Mouse (Mus musculus) kidney, embryonic 15.5 days (tissue): ENCODE measurements around the gene Usp40. TPM values are rescaled to one million over a fixed set of nuclear protein-coding genes. Genes with fewer than 3 reads are reported as not detected.
"Not testable (repeated sequence)": the region's sequence is repeated elsewhere in the genome, so short reads cannot be mapped to it uniquely, and the experiment has no call there.

Experiments
- ATAC-seq: fragments of 200-750 bp; cut with Nextera tagmentation; replicated peaks from 2 replicates; pipeline ENCODE4 v1.8.0; 2017; ENCODE audit warnings: moderate TSS enrichment; ENCODE audit not compliant: low FRiP score
- H3K27ac ChIP-seq: fragments of 300-500 bp; sonication (generic); 2 replicates; pipeline ENCODE4 v1.5.1; 2015; ENCODE audit warnings: mild to moderate bottlenecking, inconsistent platforms
- H3K27me3 ChIP-seq: fragments of 300-500 bp; sonication (generic); 2 replicates; pipeline ENCODE4 v1.6.1; 2015; ENCODE audit warnings: inconsistent platforms
- H3K36me3 ChIP-seq: fragments of 300-500 bp; sonication (generic); 2 replicates; pipeline ENCODE4 v1.6.1; 2015; ENCODE audit warnings: inconsistent platforms
- H3K4me1 ChIP-seq: fragments of 300-500 bp; sonication (generic); 2 replicates; pipeline ENCODE4 v1.6.1; 2015; ENCODE audit warnings: inconsistent platforms
- H3K4me2 ChIP-seq: fragments of 300-500 bp; sonication (generic); 2 replicates; pipeline ENCODE4 v1.6.1; 2015; ENCODE audit warnings: moderate library complexity, mild to moderate bottlenecking, inconsistent platforms
- H3K4me3 ChIP-seq: fragments of 300-500 bp; sonication (generic); replicated peaks from 2 replicates; pipeline ENCODE4 v1.5.1; 2015; ENCODE audit warnings: mild to moderate bottlenecking, inconsistent platforms
- H3K9ac ChIP-seq: fragments of 300-500 bp; sonication (generic); 2 replicates; pipeline ENCODE4 v1.6.1; 2015; ENCODE audit warnings: mild to moderate bottlenecking, inconsistent platforms
- H3K9me3 ChIP-seq: fragments of 300-500 bp; sonication (generic); replicated peaks from 2 replicates; pipeline ENCODE4 v1.6.1; 2016; ENCODE audit warnings: inconsistent platforms
- WGBS: fragments of 180-500 bp; shearing (Covaris S2); methylation state at CpG from one replicate; pipeline ENCODE4 v1.1.7; 2015; ENCODE audit warnings: mixed read lengths; 5-methylcytosine and 5-hydroxymethylcytosine counted together
- polyA plus RNA-seq: library from polyadenylated mRNA; unstranded; fragments of >200 nt; fragmentation: Nextera tagmentation; extraction: Ambion mirVana; gene quantifications from 2 replicates; pipeline ENCODE4 v1.2.1, GENCODE M21; 2015

The Usp40 gene
- 38.7 and 42.6 TPM in 2 replicates for polyA plus RNA-seq

GRCm38 (mm10) chr1:88008211-88008697 lies at the start of gene Usp40:
Usp40 (minus strand) TSS chr1:88008551.
- Histone ChIP-seq H3K27me3 (no peaks in the 10 kb centered on the region), H3K27ac (peak within 1 kb of the TSS; percentile 94), H3K9ac (peak within 1 kb of the TSS; percentile 87), H3K4me2 (peak within 1 kb of the TSS; percentile 62), H3K9me3 (no peaks in the 10 kb centered on the region), H3K36me3 (peaks cover 25% of the 10 kb centered on the region), H3K4me1 (0 out of 2 replicates have a peak, but pooled peaks cover 5% of the 10 kb centered on the region), H3K4me3 (peak within 1 kb of the TSS; percentile 75)
- ATAC-seq: peak; percentile 96
- under 1% methylated on average over 45 of the region's 45 CpGs for WGBS

- Histone ChIP-seq H3K27me3 (no peaks in the 10 kb centered on the region), H3K4me3 (no peak within 1 kb of the TSS), H3K4me1 (no peaks in the 10 kb centered on the region), H3K36me3 (no peaks in the 10 kb centered on the region), H3K27ac (peak within 1 kb of the TSS; percentile 62), H3K9me3 (no peaks in the 10 kb centered on the region), H3K9ac (no peak within 1 kb of the TSS), H3K4me2 (no peak within 1 kb of the TSS)
- 78% methylated on average over 1 of the region's 1 CpGs for WGBS
- ATAC-seq: no peak
Measured at GRCm38 (mm10) chr1:88055088-88055487, 46.7 kb upstream of the Usp40 start, which contains the start of gene Ugt1a10. Ugt1a10 (plus strand) TSS chr1:88055388.

- H3K4me3 ChIP-seq, H3K4me1 ChIP-seq, H3K4me2 ChIP-seq, H3K27ac ChIP-seq, H3K27me3 ChIP-seq, H3K9me3 ChIP-seq, H3K36me3 ChIP-seq, ATAC-seq, H3K9ac ChIP-seq: not testable (repeated sequence)
- WGBS: 90% methylated on average over 2 of the region's 2 CpGs
Measured at GRCm38 (mm10) chr1:88047408-88047807, 39.1 kb upstream of the Usp40 start.

DNA sequence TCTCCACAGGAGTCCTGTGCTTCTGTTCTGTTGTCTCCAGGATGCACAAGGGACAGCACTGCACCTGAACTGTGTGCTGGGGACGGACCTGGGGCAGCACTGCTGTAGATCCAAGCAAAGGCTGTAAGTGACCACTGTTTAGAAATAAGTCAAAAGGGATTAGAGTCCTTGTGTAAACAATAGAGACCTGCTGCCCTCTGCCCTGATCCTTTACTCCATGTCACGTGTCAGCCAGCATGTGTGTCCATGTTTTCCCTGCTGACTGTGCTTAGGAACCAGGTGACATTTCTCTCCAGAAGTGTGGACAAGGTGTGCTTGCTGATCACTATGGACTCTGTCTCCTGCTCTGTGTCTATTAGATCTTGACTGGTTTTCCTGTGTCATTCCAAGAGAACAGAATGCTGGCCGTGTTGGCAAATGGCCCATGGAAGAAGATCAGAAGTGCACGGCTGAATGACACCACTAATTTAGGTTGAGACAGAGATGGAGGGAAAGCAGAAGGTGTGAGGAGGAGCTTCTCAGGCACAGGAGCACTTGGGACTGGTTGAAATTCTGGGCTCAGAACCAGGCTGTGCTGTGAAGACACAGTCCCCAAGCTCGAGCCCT lies 36.6 kb upstream of the Usp40 start:
- not testable (repeated sequence) for H3K4me2 ChIP-seq, H3K4me1 ChIP-seq, H3K36me3 ChIP-seq, H3K27me3 ChIP-seq, H3K9ac ChIP-seq, H3K27ac ChIP-seq, ATAC-seq, H3K4me3 ChIP-seq, H3K9me3 ChIP-seq
- WGBS: 49% methylated on average over 3 of the region's 5 CpGs

GRCm38 (mm10) chr1:88043044-88043443 lies 34.7 kb upstream of the Usp40 start:
- not testable (repeated sequence) for H3K36me3 ChIP-seq, H3K4me3 ChIP-seq, H3K9ac ChIP-seq, H3K4me2 ChIP-seq, H3K27me3 ChIP-seq, H3K27ac ChIP-seq, H3K4me1 ChIP-seq, H3K9me3 ChIP-seq
- WGBS: 31% methylated on average over 2 of the region's 2 CpGs
- ATAC-seq: peak; percentile 66

DNA sequence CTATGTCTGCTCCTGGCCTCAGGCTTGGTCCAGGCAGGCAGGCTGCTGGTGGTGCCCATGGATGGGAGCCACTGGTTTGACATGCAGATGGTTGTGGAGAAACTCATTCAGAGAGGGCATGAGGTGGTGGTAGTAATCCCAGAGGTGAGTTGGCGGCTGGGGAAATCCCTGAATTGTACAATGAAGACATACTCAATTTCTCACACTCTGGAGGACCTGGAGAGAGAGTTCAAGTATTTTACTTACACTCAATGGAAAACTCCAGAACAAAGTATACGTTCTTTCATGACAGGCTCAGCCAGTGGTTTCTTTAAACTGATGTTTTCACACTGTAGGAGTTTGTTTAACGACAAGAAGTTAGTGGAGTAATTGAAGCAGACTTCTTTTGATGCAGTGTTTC lies 16.9 kb upstream of the Usp40 start:
- 81% methylated on average over 3 of the region's 3 CpGs for WGBS
- H3K4me1 ChIP-seq, H3K4me3 ChIP-seq, H3K9ac ChIP-seq, H3K9me3 ChIP-seq, H3K27me3 ChIP-seq, H3K27ac ChIP-seq, H3K4me2 ChIP-seq, H3K36me3 ChIP-seq, ATAC-seq: not testable (repeated sequence)

- Histone ChIP-seq H3K4me1 (no peaks in the 10 kb centered on the region), H3K4me3 (no peak overlapping the region), H3K4me2 (no peak overlapping the region), H3K9me3 (peaks cover 5% of the 10 kb centered on the region), H3K27ac (no peak overlapping the region), H3K27me3 (no peaks in the 10 kb centered on the region), H3K36me3 (no peaks in the 10 kb centered on the region), H3K9ac (no peak overlapping the region)
- WGBS: 93% methylated on average over 6 of the region's 6 CpGs
- no peak for ATAC-seq
Measured at GRCm38 (mm10) chr1:88015371-88015770, 7.0 kb upstream of the Usp40 start.

GRCm38 (mm10) chr1:88014671-88015070 lies 6.3 kb upstream of the Usp40 start:
- H3K4me3 ChIP-seq: no peak overlapping the region
- H3K27me3 ChIP-seq: no peaks in the 10 kb centered on the region
- ATAC-seq: no peak
- H3K4me2 ChIP-seq: no peak overlapping the region
- 92% methylated on average over 4 of the region's 4 CpGs for WGBS
- H3K9me3 ChIP-seq: peaks cover 5% of the 10 kb centered on the region
- no peak overlapping the region for H3K9ac ChIP-seq
- no peaks in the 10 kb centered on the region for H3K4me1 ChIP-seq
- H3K27ac ChIP-seq: no peak overlapping the region
- H3K36me3 ChIP-seq: no peaks in the 10 kb centered on the region

- H3K4me3 ChIP-seq: no peak overlapping the region
- no peak for ATAC-seq
- H3K27me3 ChIP-seq: no peaks in the 10 kb centered on the region
- no peak overlapping the region for H3K4me2 ChIP-seq
- no peaks in the 10 kb centered on the region for H3K36me3 ChIP-seq
- peaks cover 5% of the 10 kb centered on the region for H3K9me3 ChIP-seq
- no peaks in the 10 kb centered on the region for H3K4me1 ChIP-seq
- H3K9ac ChIP-seq: no peak overlapping the region
- H3K27ac ChIP-seq: no peak overlapping the region
- 92% methylated on average over 4 of the region's 4 CpGs for WGBS
Measured at GRCm38 (mm10) chr1:88014194-88014593, 5.8 kb upstream of the Usp40 start.

- H3K27me3 ChIP-seq: no peaks in the 10 kb centered on the region
- 0 out of 2 replicates have a peak, but pooled peaks cover 4% of the 10 kb centered on the region for H3K4me1 ChIP-seq
- peaks cover 5% of the 10 kb centered on the region for H3K9me3 ChIP-seq
- no peaks in the 10 kb centered on the region for H3K36me3 ChIP-seq
- no peak overlapping the region for H3K9ac ChIP-seq
- WGBS: 79% methylated on average over 3 of the region's 3 CpGs
- no peak overlapping the region for H3K4me3 ChIP-seq
- ATAC-seq: no peak
- no peak overlapping the region for H3K4me2 ChIP-seq
- H3K27ac ChIP-seq: no peak overlapping the region
Measured at GRCm38 (mm10) chr1:88013726-88014125, 5.4 kb upstream of the Usp40 start.

- no peak for ATAC-seq
- no peaks in the 10 kb centered on the region for H3K27me3 ChIP-seq
- H3K4me2 ChIP-seq: no peak overlapping the region
- 0 out of 2 replicates have a peak, but pooled peaks cover 5% of the 10 kb centered on the region for H3K4me1 ChIP-seq
- no peaks in the 10 kb centered on the region; the same call in 1 of the 2 replicates for H3K9me3 ChIP-seq
- H3K4me3 ChIP-seq: no peak overlapping the region
- 76% methylated on average over 3 of the region's 3 CpGs for WGBS
- no peak overlapping the region for H3K9ac ChIP-seq
- no peak overlapping the region for H3K27ac ChIP-seq
- H3K36me3 ChIP-seq: peaks cover 17% of the 10 kb centered on the region
Measured at GRCm38 (mm10) chr1:88009521-88009920, 1.2 kb upstream of the Usp40 start.

DNA sequence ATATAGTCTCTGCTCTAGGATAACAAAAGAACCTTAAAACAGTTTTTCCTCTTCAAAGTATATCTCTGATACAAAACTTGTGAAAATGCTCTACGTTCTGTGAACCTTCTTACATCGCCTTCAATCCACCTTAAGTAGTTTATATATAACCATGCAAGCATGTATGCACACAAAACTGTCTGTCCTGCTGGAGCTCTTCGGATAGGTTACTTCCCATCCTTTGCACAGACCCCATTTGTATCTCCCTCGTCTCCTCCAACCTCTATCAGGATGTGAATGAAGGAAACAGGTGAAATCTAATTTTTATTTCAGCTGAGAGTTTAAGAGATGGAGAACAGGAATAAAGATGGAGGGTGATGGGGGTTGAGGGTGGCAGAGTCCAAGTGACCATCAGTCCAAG lies 384 bp upstream of the Usp40 start:
- H3K36me3 ChIP-seq: peaks cover 20% of the 10 kb centered on the region
- peak overlapping the region; percentile 62 for H3K4me2 ChIP-seq
- no peaks in the 10 kb centered on the region for H3K27me3 ChIP-seq
- H3K27ac ChIP-seq: peak overlapping the region; percentile 94; the same call in 1 of the 2 replicates
- 43% methylated on average over 4 of the region's 4 CpGs for WGBS
- peak overlapping the region; percentile 87 for H3K9ac ChIP-seq
- ATAC-seq: 0 out of 2 replicates have a peak, but pooled peaks have one; percentile 13
- 0 out of 2 replicates have a peak, but pooled peaks cover 5% of the 10 kb centered on the region for H3K4me1 ChIP-seq
- no peaks in the 10 kb centered on the region; the same call in 1 of the 2 replicates for H3K9me3 ChIP-seq
- H3K4me3 ChIP-seq: peak overlapping the region; percentile 75
